Mouse (Mus musculus): Measurements from ENCODE around the gene Pan3.

DNA sequence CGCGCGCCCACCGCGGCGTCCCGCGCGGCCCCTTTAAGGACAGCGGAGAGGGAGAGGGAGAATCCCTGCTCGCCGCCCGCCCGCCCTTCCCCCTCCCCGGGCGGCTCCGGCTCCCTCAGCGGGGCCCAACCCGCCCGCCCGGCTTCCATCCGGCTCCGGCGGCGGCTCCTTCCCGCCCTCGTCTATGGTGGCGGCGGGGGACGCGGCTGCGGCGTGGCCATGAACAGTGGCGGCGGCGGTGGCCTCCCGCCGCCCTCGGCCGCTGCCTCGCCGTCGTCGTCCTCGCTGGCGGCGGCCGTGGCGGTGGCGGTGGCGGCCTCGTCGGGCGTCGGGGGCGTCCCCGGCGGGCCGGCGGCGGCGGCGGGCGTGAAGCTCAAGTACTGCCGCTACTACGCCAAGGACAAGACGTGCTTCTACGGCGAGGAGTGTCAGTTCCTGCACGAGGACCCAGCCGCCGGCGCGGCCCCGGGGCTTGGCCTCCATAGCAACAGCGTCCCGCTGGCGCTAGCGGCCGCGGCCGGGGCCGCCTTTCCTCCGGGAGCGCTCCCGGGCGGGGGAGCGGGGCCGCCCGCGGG, 487 bp downstream of the Pan3 start:
- TF ChIP-seq HCFC1 (IDR thresholded peaks at IDR 0.05; ENCODE audit: borderline replicate concordance, insufficient read depth, low read length) (no peak; the same call in 1 of the 2 replicates), CHD2 (IDR thresholded peaks at IDR 0.05; ENCODE audit: low read depth, low read length) (no peak), ZC3H11A (IDR thresholded peaks at IDR 0.05; ENCODE audit: borderline replicate concordance, low read depth, low read length) (no peak), MAFK (IDR thresholded peaks at IDR 0.05; ENCODE audit: insufficient read depth, low read depth, low read length) (no peak)
